Mouse (Mus musculus): ENCODE measurements around the gene Diexf. TPM values are rescaled to one million over a fixed set of nuclear protein-coding genes. Genes with fewer than 3 reads are reported as not detected.

Gene Diexf
- polyA plus RNA-seq, 1 experiment, result 13.0 TPM

DNA sequence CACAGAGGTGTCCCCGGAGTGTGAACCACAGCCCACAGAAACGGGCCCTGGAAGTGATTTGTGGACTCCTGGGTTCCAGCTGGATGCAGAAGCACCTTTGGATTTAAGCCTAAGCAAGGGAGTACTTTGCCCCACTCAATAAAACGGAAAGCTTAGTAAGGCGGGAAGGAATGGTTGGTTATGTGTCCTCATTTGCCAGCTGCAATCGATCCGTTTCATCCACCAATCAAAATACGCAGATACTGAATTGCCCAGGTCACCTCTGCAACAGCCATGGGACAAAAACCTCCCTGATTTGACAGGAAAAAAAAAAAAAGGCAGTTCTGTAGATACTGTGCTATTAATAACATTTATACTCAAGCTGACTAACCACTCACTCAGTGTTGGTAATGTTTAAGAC is 47.0 kb downstream of the Diexf start:
- DNase-seq, result no peak
- no peak overlapping the region for H3K27ac ChIP-seq (ENCODE audit: insufficient read depth, low read depth, low read length)
- WGBS, result 54% methylated on average over 7 of the region's 7 CpGs
- no peak overlapping the region for H3K4me3 ChIP-seq (ENCODE audit: insufficient read depth, low read depth, low read length)
- no peaks in the 10 kb centered on the region for H3K27me3 ChIP-seq (replicated peaks; ENCODE audit: control insufficient read depth, insufficient read depth, low read length)
- TF ChIP-seq POLR2A (IDR thresholded peaks at IDR 0.05; ENCODE audit: low read depth, low read length) (no peak), CTCF (conservative IDR thresholded peaks at IDR 0.05; ENCODE audit: insufficient read depth, insufficient read length, low read depth, low read length) (no peak)
- H3K4me1 ChIP-seq (ENCODE audit: control insufficient read depth, insufficient read depth, low read length), result 0 out of 2 replicates have a peak, but pooled peaks cover 3% of the 10 kb centered on the region
- no peaks in the 10 kb centered on the region for H3K36me3 ChIP-seq (ENCODE audit: control insufficient read depth, insufficient read depth, low read length)

DNA sequence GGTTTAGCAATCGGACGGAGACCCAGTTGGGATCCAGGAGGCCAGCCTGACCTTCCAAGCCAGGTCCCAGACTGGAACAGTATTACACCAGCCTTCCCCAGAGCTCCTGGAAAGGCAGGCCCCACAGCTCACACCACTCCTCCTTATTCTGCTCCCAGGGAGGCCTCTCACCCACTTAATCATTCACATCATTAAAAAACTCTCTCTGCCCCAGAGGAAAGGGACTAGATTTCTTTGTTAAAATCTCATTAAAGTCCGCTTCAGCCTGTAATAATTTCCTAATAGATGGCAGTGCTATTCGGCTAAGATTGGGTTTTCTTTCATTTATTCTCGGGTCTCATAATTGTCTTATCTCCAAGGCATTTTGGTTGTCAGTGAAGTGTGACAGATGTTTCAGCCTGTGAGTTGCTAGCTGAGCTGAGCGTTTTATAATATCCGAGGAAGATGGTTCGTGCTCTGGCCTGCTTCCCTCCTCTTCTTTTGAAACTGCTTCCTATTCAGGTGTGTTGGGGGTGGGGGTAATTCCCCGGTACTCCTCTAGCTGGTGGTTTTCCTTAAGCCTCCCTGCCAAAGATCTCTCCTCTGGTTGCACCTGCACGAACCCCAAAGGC is 47.7 kb downstream of the Diexf start:
- no peak for TF ChIP-seq CTCF (conservative IDR thresholded peaks at IDR 0.05; ENCODE audit: insufficient read depth, insufficient read length, low read depth, low read length)
- TF ChIP-seq POLR2A (IDR thresholded peaks at IDR 0.05; ENCODE audit: low read depth, low read length), result no peak
- 31% methylated on average over 10 of the region's 10 CpGs for WGBS
- no peaks in the 10 kb centered on the region for H3K36me3 ChIP-seq (ENCODE audit: control insufficient read depth, insufficient read depth, low read length)
- no peaks in the 10 kb centered on the region for H3K27me3 ChIP-seq (replicated peaks; ENCODE audit: control insufficient read depth, insufficient read depth, low read length)
- no peak overlapping the region for H3K27ac ChIP-seq (ENCODE audit: insufficient read depth, low read depth, low read length)
- H3K4me1 ChIP-seq (ENCODE audit: control insufficient read depth, insufficient read depth, low read length), result 0 out of 2 replicates have a peak, but pooled peaks cover 3% of the 10 kb centered on the region
- no peak for DNase-seq
- no peak overlapping the region for H3K4me3 ChIP-seq (ENCODE audit: insufficient read depth, low read depth, low read length)

DNA sequence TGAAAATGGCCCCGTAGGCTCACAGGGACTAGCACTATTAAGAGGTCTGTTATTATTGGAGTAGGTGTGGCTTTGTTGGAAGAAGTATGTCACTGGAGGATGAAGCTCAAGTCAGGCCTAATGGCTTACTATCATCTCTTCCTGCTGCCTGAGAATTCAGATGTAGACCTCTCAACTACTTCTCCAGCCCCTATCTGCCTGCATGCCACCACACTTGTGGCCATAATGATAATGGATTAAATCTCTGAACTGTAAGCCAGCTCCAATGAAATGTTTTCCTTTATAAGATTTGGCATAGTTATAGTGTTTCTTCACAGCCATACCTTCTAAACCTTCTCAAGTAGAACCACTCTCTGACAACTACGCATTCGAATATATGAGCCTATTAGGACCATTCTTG is 67.5 kb downstream of the Diexf start:
- WGBS, result 93% methylated on average over 3 of the region's 3 CpGs
- Histone ChIP-seq H3K4me3 (ENCODE audit: insufficient read depth, low read depth, low read length) (no peak overlapping the region), H3K4me1 (ENCODE audit: control insufficient read depth, insufficient read depth, low read length) (no peaks in the 10 kb centered on the region), H3K27ac (ENCODE audit: insufficient read depth, low read depth, low read length) (no peak overlapping the region), H3K36me3 (ENCODE audit: control insufficient read depth, insufficient read depth, low read length) (no peaks in the 10 kb centered on the region), H3K27me3 (replicated peaks; ENCODE audit: control insufficient read depth, insufficient read depth, low read length) (no peaks in the 10 kb centered on the region)
- DNase-seq, result no peak
- TF ChIP-seq POLR2A (IDR thresholded peaks at IDR 0.05; ENCODE audit: low read depth, low read length) (no peak), CTCF (conservative IDR thresholded peaks at IDR 0.05; ENCODE audit: insufficient read depth, insufficient read length, low read depth, low read length) (no peak)

DNA sequence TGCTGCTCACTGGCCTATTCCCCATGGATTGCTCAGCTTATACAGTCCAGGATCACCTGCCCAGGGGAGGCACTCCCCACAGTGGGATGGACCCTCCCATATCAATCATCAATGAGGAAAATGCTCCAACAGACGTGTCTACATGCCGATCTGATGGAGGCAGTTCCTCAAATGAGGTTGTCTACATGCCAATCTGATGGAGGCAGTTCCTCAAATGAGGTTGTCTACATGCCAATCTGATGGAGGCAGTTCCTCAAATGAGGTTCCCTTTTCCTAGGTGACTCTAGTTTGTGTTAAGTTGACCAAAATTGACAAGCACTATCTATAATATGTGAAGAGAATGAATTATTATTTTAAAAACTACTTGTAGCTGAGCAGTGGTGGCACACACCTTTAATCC is 69.9 kb downstream of the Diexf start:
- 76% methylated on average over 2 of the region's 2 CpGs for WGBS
- Histone ChIP-seq H3K27me3 (replicated peaks; ENCODE audit: control insufficient read depth, insufficient read depth, low read length) (no peaks in the 10 kb centered on the region), H3K4me1 (ENCODE audit: control insufficient read depth, insufficient read depth, low read length) (no peaks in the 10 kb centered on the region), H3K27ac (ENCODE audit: insufficient read depth, low read depth, low read length) (no peak overlapping the region), H3K36me3 (ENCODE audit: control insufficient read depth, insufficient read depth, low read length) (no peaks in the 10 kb centered on the region), H3K4me3 (ENCODE audit: insufficient read depth, low read depth, low read length) (no peak overlapping the region)
- TF ChIP-seq POLR2A (IDR thresholded peaks at IDR 0.05; ENCODE audit: low read depth, low read length) (no peak), CTCF (conservative IDR thresholded peaks at IDR 0.05; ENCODE audit: insufficient read depth, insufficient read length, low read depth, low read length) (no peak)
- DNase-seq, result no peak

DNA sequence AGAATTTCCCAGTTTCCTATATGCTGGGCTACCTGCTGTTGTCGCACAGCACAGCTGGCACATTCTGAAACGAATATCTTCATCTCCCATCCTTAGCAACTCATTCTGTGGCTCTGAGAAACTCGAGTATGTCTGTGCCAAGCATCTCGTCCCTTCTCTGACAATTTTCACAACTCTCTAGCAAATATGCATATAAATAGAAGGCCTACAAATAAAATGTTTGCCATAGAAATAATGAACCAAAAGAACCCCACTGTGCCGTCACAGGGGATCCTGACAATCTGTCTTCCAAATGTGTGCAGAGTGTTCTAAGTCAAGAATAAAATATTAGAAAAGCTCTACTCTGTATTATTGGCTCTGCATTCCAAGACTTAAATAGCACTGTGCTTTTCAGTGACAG is 70.5 kb downstream of the Diexf start:
- Histone ChIP-seq H3K27me3 (replicated peaks; ENCODE audit: control insufficient read depth, insufficient read depth, low read length) (no peaks in the 10 kb centered on the region), H3K4me1 (ENCODE audit: control insufficient read depth, insufficient read depth, low read length) (no peaks in the 10 kb centered on the region), H3K27ac (ENCODE audit: insufficient read depth, low read depth, low read length) (no peak overlapping the region), H3K36me3 (ENCODE audit: control insufficient read depth, insufficient read depth, low read length) (no peaks in the 10 kb centered on the region), H3K4me3 (ENCODE audit: insufficient read depth, low read depth, low read length) (no peak overlapping the region)
- no peak for TF ChIP-seq CTCF (conservative IDR thresholded peaks at IDR 0.05; ENCODE audit: insufficient read depth, insufficient read length, low read depth, low read length)
- TF ChIP-seq POLR2A (IDR thresholded peaks at IDR 0.05; ENCODE audit: low read depth, low read length), result no peak
- no peak for DNase-seq
- 80% methylated on average over 5 of the region's 5 CpGs for WGBS

DNA sequence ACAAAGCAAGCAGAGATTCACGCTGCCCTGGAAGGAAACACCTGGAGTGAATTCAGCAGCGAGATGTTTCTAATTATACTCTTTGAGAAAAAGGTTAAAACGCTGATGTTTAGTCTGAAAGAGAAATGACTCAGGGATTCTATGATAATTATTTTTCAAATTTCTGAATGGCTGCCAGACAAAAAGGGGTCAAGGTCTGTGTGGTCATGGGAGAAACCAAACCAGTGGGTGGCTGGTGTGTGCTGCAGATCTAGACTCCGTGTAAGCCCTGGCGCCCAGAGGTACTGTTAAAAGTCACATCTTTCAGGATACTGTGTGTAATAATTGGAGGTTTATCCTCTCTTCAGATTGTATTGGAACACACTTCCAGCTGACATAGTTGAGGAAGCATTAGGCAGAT is 75.7 kb downstream of the Diexf start:
- H3K27ac ChIP-seq (ENCODE audit: insufficient read depth, low read depth, low read length), result no peak overlapping the region
- WGBS, result 78% methylated on average over 5 of the region's 5 CpGs
- no peak overlapping the region for H3K4me3 ChIP-seq (ENCODE audit: insufficient read depth, low read depth, low read length)
- H3K36me3 ChIP-seq (ENCODE audit: control insufficient read depth, insufficient read depth, low read length), result no peaks in the 10 kb centered on the region
- H3K27me3 ChIP-seq (replicated peaks; ENCODE audit: control insufficient read depth, insufficient read depth, low read length), result no peaks in the 10 kb centered on the region
- TF ChIP-seq CTCF (conservative IDR thresholded peaks at IDR 0.05; ENCODE audit: insufficient read depth, insufficient read length, low read depth, low read length) (no peak), POLR2A (IDR thresholded peaks at IDR 0.05; ENCODE audit: low read depth, low read length) (no peak)
- no peaks in the 10 kb centered on the region for H3K4me1 ChIP-seq (ENCODE audit: control insufficient read depth, insufficient read depth, low read length)
- no peak for DNase-seq

DNA sequence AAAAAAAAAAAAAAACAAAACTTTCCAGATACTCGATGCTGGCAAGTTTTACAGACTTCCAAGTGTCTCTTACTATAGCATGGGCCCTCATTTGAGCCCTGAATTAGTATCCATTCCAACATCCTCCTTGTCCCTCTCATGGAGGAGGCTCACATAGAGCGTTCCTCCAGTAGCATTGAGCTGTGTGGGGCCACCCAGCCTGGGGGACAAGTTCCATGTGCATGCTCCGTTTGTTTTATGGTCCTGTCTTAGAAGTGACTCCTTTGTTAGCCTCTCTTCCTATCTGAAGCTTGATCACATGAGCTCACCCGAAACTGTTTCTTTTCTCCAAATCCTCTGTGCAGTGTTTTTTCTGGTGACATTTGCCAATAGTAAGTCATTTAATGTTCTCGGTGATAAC is 77.0 kb downstream of the Diexf start:
- DNase-seq, result no peak
- Histone ChIP-seq H3K27me3 (replicated peaks; ENCODE audit: control insufficient read depth, insufficient read depth, low read length) (no peaks in the 10 kb centered on the region), H3K4me3 (ENCODE audit: insufficient read depth, low read depth, low read length) (no peak overlapping the region), H3K4me1 (ENCODE audit: control insufficient read depth, insufficient read depth, low read length) (no peaks in the 10 kb centered on the region), H3K36me3 (ENCODE audit: control insufficient read depth, insufficient read depth, low read length) (no peaks in the 10 kb centered on the region), H3K27ac (ENCODE audit: insufficient read depth, low read depth, low read length) (no peak overlapping the region)
- no peak for TF ChIP-seq CTCF (conservative IDR thresholded peaks at IDR 0.05; ENCODE audit: insufficient read depth, insufficient read length, low read depth, low read length)
- no peak for TF ChIP-seq POLR2A (IDR thresholded peaks at IDR 0.05; ENCODE audit: low read depth, low read length)
- whole genome bisulfite sequencing, result 38% methylated on average over 5 of the region's 5 CpGs
